Mouse (Mus musculus) CD4-positive, CD25-positive, alpha-beta regulatory T cell (primary cell): ENCODE measurements around the gene Cpb1. TPM values are rescaled to one million over a fixed set of nuclear protein-coding genes. Genes with fewer than 3 reads are reported as not detected.

Source experiments
- polyA plus RNA-seq: library from polyadenylated mRNA; unstranded; fragments of 100-300 nt; shearing (Covaris generic); gene quantifications from one replicate; pipeline ENCODE4 v1.2.1, GENCODE M21; 2017

The Cpb1 gene
- polyA plus RNA-seq, result not detected

GRCm38 (mm10) chr3:20275633-20276032 lies at the start of gene Cpb1:
Cpb1 (minus strand) TSS chr3:20275733.

DNA sequence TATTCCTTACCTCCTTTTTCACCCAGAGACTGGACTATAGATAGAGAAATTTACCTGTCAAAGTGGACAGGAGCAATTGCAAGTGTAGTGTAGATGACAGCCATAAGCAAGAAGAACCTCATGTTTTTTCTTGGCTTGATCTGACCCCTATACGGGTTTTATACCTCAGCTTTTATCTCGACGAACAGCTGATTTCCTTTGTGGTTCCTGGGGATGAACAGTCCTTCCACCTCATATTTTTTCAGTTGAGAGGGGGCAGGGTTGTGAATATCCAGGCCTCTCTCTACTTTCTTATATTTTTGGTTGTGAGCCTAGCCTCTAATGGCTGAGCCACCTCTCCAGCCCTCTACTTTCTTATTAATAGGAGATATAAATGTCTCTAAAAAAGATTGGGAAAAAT lies 33.5 kb downstream of the Cpb1 start, which contains the start of gene Cpa3:
Cpa3 (minus strand) TSS at position 132 of the 400 bp plus-strand sequence.

Other genes starting within 250 kb of the Cpb1 start
- 47.3 TPM for gene Hps3, start 240.4 kb downstream of the Cpb1 start, polyA plus RNA-seq
- gene Hltf, start 217.9 kb downstream of the Cpb1 start, polyA plus RNA-seq, result 59.1 TPM
- gene Gyg, start 120.4 kb downstream of the Cpb1 start, polyA plus RNA-seq, result 54.3 TPM
- gene Cpa3, start 33.6 kb downstream of the Cpb1 start, polyA plus RNA-seq, result 0.68 TPM
- gene Agtr1b, start 91.4 kb upstream of the Cpb1 start, polyA plus RNA-seq, result not detected